ENCODE assay signal across 8 mouse cellular contexts in the genomic region with DNA sequence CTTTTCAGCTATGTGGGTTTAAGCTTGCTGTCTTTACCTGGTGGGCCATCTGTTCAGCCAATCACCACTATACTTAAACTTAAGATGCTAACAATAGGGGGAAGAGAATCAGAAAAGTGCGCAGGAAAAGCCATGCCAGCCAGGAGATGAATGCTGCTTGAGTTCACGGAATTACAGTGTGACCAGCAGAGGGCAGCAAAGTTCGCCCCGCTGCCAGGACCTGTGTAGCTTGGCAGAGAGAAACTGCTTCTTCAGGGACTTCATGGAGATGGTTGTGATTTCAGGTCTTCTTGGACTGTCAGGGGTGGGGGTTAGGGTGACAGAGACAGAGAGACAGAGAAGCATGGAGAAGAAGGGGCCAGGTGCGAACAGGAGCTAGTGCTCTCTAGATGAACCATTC.
DNase-seq lines count a peak whose midpoint lies in the region; ATAC-seq and TF ChIP-seq lines count a peak whose summit lies in the region.

No protein-coding gene starts in this region.

- peak; percentile 20 for DNase-seq in 3134 (ENCODE audit: extremely low read depth, insufficient read length, low spot score)
- DNase-seq in adrenal gland, adult 18-20 months (ENCODE audit: low spot score in 2 of 2), result peak; percentile 62 to 67
- peak; percentile 91 for DNase-seq in embryo, embryonic 10 days (ENCODE audit: low spot score)
- DNase-seq in kidney, adult 18-20 months, result peak; percentile 66
- DNase-seq in left cerebral cortex, postnatal 36 days (ENCODE audit: low spot score in 2 of 2), result peak; percentile 77 to 84
- peak; percentile 88 for DNase-seq in midbrain, postnatal 0 days (ENCODE audit: low spot score)
- DNase-seq in spleen, postnatal 36 days (ENCODE audit: low spot score in 2 of 2), result peak; percentile 58 to 60

- WGBS in midbrain, postnatal 0 days, result 9% methylated on average over 5 of the region's 5 CpGs

- peak; percentile 61 for ATAC-seq in granulocyte monocyte progenitor cell, adult 5-6 weeks (replicated peaks; ENCODE audit: poor library complexity, severe bottlenecking)
- peak; percentile 84; the same call in 1 of the 2 replicates for ATAC-seq in midbrain, postnatal 0 days (ENCODE audit: low FRiP score)

- no peaks in the 10 kb centered on the region for H3K36me3 ChIP-seq in midbrain, postnatal 0 days (ENCODE audit: insufficient read depth, low read length)

- peaks cover 3% of the 10 kb centered on the region; the same call in 1 of the 2 replicates for H3K27me3 ChIP-seq in midbrain, postnatal 0 days (ENCODE audit: insufficient read depth, low read length)

- no peak overlapping the region for H3K27ac ChIP-seq in midbrain, postnatal 0 days (ENCODE audit: low read depth, low read length)

- no peak overlapping the region for H3K4me2 ChIP-seq in midbrain, postnatal 0 days (ENCODE audit: low read depth, low read length, poor library complexity, severe bottlenecking)

- intact Hi-C loops in left cerebral cortex, postnatal 36 days (cut with DNase I), result loop anchor here (2.0 kb wide), 1 partner anchor 69 kb away; no protein-coding TSS in a partner anchor

- no peak overlapping the region for H3K4me3 ChIP-seq in midbrain, postnatal 0 days (ENCODE audit: low read depth, low read length)

- no peaks in the 10 kb centered on the region for H3K9me3 ChIP-seq in midbrain, postnatal 0 days (ENCODE audit: low read length)

- no peaks in the 10 kb centered on the region for H3K4me1 ChIP-seq in midbrain, postnatal 0 days (ENCODE audit: insufficient read depth, low read length)

- no peak overlapping the region for H3K9ac ChIP-seq in midbrain, postnatal 0 days (replicated peaks; ENCODE audit: low read length, poor library complexity, severe bottlenecking)

- TF ChIP-seq CTCF in midbrain, postnatal 0 days (IDR thresholded peaks at IDR 0.05), result peak; percentile 99

Comparison
In these comparisons a context has a peak if more than half of its experiments do, and no peak if none do; other contexts are left out.
1. DNase-seq: peak in every context shown above with its lines; median percentile 91 in embryo, embryonic 10 days; 88 in midbrain, postnatal 0 days; 80 in left cerebral cortex, postnatal 36 days; 66 in kidney, adult 18-20 months; 64 in adrenal gland, adult 18-20 months; 59 in spleen, postnatal 36 days; 20 in 3134.